Mouse (Mus musculus) erythroblast, embryonic 14.5 days (primary cell): ENCODE results near the gene Gja5.

ENCODE experiments used
- GATA1 ChIP-seq: IDR thresholded peaks from 2 replicates; pipeline ENCODE4 v1.6.1; 2012; ENCODE audit warnings: low read length, inconsistent platforms, mixed read lengths
- TAL1 ChIP-seq: IDR thresholded peaks from 3 replicates; pipeline ENCODE4 v1.6.1; 2012; ENCODE audit warnings: low read length, inconsistent platforms, mixed read lengths

GRCm38 (mm10) chr3:96879536-96879935 is 25.0 kb upstream of the Gja5 start:
- TF ChIP-seq GATA1 (no peak), TAL1 (no peak)
